Mouse (Mus musculus): ENCODE data around the gene Orm2.

The Orm2 gene

GRCm38 (mm10) chr4:63382676-63383369 lies 20.6 kb downstream of the Orm2 start:
- DNase-seq, result no peak

- DNase-seq, result no peak
Measured at GRCm38 (mm10) chr4:63383474-63383873, 21.2 kb downstream of the Orm2 start.

GRCm38 (mm10) chr4:63384262-63384661 lies 22.0 kb downstream of the Orm2 start:
- no peak for DNase-seq

- no peak for DNase-seq
Measured at GRCm38 (mm10) chr4:63385253-63385652, 23.0 kb downstream of the Orm2 start.

- no peak for DNase-seq
Measured at GRCm38 (mm10) chr4:63385784-63386183, 23.5 kb downstream of the Orm2 start.

- no peak for DNase-seq
Measured at GRCm38 (mm10) chr4:63388029-63388428, 25.8 kb downstream of the Orm2 start.

- DNase-seq, result no peak
Measured at GRCm38 (mm10) chr4:63389121-63389886, 27.1 kb downstream of the Orm2 start.

GRCm38 (mm10) chr4:63389887-63390528 lies 27.8 kb downstream of the Orm2 start:
- DNase-seq, result no peak

- DNase-seq, result no peak
Measured at GRCm38 (mm10) chr4:63391322-63391721, 29.1 kb downstream of the Orm2 start.

GRCm38 (mm10) chr4:63397981-63398537 lies 35.8 kb downstream of the Orm2 start:
- DNase-seq, result no peak

GRCm38 (mm10) chr4:63398854-63399609 lies 36.8 kb downstream of the Orm2 start:
- DNase-seq, result no peak

- no peak for DNase-seq
Measured at GRCm38 (mm10) chr4:63399691-63400270, 37.5 kb downstream of the Orm2 start.

- DNase-seq, result no peak
Measured at GRCm38 (mm10) chr4:63400541-63401306, 38.5 kb downstream of the Orm2 start.

GRCm38 (mm10) chr4:63401620-63402019 lies 39.4 kb downstream of the Orm2 start:
- DNase-seq, result no peak

- DNase-seq, result no peak
Measured at GRCm38 (mm10) chr4:63402056-63402455, 39.8 kb downstream of the Orm2 start.

- no peak for DNase-seq
Measured at GRCm38 (mm10) chr4:63402558-63402957, 40.3 kb downstream of the Orm2 start.

GRCm38 (mm10) chr4:63403040-63403959 lies 41.1 kb downstream of the Orm2 start, which contains the start of gene Akna:
Akna (minus strand) TSS chr4:63403354.
- peak in 1 of 2 experiments; percentile 34 for DNase-seq

GRCm38 (mm10) chr4:63404205-63404604 lies 42.0 kb downstream of the Orm2 start:
- no peak for DNase-seq

GRCm38 (mm10) chr4:63405051-63405450 lies 42.8 kb downstream of the Orm2 start:
- DNase-seq, result no peak

GRCm38 (mm10) chr4:63405683-63406082 lies 43.4 kb downstream of the Orm2 start:
- no peak for DNase-seq
